Mouse (Mus musculus): ENCODE data around the gene Selenoh.
"Not testable (repeated sequence)": the region's sequence is repeated elsewhere in the genome, so short reads cannot be mapped to it uniquely, and the experiment has no call there.

Gene Selenoh

DNA sequence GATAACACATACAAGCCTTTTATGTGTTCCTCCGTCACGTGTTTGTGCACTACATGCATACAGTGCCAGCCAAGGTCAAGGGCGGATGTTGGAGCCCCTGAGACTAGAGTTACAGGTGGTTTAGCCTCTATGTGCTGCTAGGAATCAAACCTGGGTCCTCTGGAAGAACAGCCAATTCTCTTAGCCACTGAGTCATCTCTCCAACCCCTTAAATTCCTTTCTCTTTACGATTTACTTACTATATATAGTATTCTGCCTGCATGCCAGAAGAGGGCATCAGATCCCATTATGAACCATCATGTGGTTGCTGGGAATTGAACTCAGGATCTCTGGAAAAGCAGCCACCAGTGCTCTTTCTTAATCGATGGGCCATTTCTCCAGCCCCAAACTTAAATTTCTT lies 965 bp upstream of the Selenoh start:
- DNase-seq (ENCODE audit: low read depth): not testable (repeated sequence)

GRCm38 (mm10) chr2:84669828-84670568 lies 572 bp downstream of the Selenoh start:
- DNase-seq (ENCODE audit: low read depth): no peak

DNA sequence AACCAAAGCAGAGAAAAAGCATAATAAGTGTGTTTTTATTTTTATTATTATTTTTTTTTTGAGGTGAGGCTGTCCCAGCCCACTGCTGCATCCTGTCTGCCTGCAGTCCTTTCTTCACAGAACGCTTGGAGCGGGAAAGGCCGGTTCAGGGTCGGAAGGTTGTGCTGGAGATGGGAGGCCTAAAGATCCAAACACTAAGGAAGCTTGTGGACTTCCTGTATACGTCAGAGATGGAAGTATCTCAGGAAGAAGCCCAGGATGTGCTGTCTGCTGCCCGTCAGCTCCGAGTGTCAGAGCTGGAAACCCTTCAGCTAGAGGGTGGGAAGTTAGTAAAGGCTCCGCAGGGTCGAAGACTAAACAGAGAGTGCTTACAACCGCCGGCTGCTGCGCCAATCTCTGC lies 4.5 kb downstream of the Selenoh start:
- DNase-seq (ENCODE audit: low read depth): no peak

- no peak for DNase-seq (ENCODE audit: low read depth)
These were observed 7.7 kb downstream of the Selenoh start for GRCm38 (mm10) chr2:84662866-84663265.

DNA sequence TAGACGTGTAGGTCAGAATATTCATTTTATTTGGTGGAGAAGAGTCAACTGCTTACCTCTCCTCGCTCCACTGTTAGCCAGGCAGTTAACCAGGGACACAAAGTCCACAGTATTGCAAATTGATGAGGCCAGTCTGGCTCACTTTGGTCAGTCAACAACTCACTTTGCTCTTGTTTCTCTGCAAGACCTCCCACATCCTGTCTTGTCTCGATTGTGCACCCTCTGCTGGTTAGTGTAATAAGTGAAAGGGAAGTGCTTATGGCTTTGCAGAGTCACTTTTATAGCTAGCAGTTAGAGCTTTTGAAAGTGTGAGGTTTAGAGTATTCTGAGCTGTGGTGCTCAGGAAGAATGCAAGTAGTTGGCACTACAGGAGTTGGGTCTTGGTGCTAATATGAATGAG lies 10.3 kb downstream of the Selenoh start:
- DNase-seq (ENCODE audit: low read depth): no peak

DNA sequence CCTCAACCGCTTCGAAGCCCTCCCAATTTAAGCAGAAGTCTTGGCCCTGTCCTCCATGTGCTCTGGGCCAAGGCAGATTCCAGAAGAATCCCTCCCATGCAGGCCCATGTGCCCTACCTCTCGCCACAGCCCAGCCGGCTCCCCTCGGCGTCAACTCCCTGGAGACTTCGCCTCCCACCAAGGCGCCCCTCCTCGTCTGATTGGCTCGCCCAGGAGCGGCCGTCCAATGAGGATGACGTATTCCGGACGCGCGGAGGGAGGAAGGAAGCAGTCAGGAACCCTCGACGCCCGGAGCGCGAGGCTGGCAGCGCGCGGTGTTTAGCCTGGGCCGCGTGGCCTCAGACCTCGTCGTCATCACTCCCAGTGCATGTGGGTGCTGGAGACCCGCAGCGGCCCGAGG lies 11.8 kb downstream of the Selenoh start, which contains the start of gene Btbd18:
Gene Btbd18, plus strand, starts transcription at position 274 of the 400 bp plus-strand sequence.
- DNase-seq (ENCODE audit: low read depth): no peak

GRCm38 (mm10) chr2:84655864-84656263 lies 14.7 kb downstream of the Selenoh start:
- DNase-seq (ENCODE audit: low read depth): no peak

- DNase-seq (ENCODE audit: low read depth): no peak
These were observed 17.2 kb downstream of the Selenoh start for GRCm38 (mm10) chr2:84653354-84653753.

- peak; percentile 74 for DNase-seq (ENCODE audit: low read depth)
These were observed 19.9 kb downstream of the Selenoh start, which contains the start of gene Ctnnd1 for GRCm38 (mm10) chr2:84650464-84651195. Gene Ctnnd1 (minus strand): TSS chr2:84650765.

DNA sequence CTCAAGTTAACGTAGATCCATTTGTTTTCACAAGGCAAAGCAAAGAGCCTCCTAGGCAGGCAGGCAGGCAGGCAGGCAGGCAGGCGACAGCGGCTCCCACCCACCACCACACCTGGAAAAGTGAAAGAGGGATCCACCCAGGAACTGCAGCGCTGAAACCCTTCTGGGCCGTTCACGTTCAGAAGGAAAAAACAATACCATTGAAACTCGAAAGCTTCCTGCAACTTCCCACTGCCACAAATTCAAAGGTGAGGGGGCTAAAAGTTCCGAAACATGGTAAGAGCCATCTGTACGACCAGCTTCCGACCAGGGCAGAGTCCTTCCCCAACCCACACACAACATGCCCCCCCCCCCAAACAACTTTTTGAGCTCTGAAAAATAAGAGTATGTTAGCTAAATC lies 20.9 kb downstream of the Selenoh start:
- no peak for DNase-seq (ENCODE audit: low read depth)

GRCm38 (mm10) chr2:84648369-84648768 lies 22.2 kb downstream of the Selenoh start:
- no peak for DNase-seq (ENCODE audit: low read depth)

DNA sequence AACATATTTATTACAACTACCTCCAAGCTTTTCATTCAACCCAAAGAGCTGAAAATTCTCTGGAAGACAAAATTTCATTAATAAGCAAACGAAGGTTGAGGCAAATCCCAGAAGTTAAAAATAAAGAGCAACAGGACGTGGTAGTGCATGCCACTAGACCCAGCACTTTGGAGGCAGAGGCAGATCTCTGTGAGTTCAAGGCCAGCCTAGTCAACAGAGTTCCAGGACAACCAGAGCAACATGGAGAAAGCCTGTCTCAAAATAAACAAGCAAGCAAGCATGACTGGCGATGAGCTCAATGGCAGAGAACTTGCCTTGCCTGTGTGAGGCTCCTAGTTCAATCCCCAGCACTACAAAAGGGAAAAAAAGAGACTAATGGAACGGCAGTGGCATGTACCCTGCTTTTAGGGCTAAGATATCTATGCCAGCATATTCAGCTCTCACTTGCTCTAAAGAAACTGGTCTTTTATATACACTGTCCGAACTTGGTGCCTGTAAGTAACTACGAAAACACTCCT lies 23.5 kb downstream of the Selenoh start:
- no peak for DNase-seq (ENCODE audit: low read depth)

DNA sequence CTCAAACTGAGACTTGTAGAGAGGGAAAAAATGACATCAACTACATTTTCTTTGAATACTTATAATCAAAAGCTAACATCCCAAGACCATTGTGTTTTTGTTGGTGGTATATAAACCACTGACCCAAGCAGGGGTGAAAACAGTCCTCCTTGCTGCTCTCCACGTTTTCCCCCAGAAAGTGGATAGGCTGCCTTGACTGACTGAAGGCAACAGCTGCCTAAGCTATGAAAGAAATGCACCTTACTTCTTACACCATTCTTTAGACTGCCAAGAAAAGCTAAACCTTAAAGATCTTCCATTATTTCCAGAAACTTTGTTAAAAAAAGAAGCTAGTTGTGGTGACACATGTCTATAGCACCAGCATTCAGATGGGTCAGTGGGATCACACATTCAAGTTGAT lies 24.4 kb downstream of the Selenoh start:
- DNase-seq (ENCODE audit: low read depth): no peak

DNA sequence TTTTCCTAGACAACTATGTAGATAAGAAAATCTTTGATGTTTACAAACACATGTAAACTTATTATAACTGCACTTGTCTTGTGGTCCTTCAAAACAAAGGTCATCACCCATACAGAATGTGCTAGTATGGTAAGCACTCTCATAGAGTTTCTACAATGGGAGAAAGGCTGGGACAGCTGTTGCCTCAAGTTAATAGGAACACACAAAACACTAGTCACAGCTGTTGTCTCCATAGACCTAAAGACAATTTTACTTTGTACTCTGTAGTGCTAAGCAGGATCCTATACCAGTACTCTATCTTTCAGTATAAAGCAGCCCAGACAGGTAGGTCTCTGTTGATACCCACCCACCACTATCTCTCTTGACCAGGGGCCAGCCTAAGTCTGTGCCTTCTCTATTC lies 29.7 kb downstream of the Selenoh start:
- DNase-seq (ENCODE audit: low read depth): no peak

DNA sequence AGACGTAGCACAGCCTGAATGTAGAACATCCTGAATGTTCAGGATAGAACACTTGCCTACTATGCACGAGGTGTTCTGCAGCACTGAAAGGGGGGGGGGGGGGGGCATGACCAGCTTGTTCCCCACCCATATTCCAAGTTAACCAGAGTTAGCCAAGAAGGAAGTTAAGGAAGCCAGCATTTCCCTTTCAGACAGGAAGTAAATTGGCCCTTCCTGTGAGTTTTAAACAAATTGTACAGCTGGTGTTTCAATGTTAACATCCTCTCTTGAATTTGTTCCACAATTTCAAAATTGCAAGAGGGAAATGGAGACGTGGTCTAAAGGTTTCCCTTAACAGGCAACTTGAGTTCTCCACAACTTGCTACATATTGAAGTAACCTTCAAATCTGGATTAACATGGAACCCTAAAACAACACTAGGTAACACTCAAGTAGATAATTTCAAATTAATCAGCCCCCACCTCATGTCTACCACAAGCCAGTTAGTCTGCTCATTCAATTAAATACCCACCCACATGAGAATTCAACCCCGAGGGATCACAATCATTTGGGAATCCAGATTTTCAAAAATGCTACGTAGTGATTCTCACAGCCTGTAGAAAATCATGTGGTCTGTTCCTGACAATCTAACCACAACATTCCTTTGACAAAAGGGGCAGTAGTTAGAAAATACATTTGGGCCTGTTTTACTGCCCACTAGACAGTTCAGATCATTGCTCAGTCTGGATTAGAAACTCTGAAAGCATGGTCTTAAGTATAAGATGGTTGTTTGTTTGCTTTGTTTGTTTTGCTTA lies 31.9 kb downstream of the Selenoh start:
- no peak for DNase-seq (ENCODE audit: low read depth)

GRCm38 (mm10) chr2:84637452-84638165 lies 33.0 kb downstream of the Selenoh start:
- DNase-seq (ENCODE audit: low read depth): no peak

DNA sequence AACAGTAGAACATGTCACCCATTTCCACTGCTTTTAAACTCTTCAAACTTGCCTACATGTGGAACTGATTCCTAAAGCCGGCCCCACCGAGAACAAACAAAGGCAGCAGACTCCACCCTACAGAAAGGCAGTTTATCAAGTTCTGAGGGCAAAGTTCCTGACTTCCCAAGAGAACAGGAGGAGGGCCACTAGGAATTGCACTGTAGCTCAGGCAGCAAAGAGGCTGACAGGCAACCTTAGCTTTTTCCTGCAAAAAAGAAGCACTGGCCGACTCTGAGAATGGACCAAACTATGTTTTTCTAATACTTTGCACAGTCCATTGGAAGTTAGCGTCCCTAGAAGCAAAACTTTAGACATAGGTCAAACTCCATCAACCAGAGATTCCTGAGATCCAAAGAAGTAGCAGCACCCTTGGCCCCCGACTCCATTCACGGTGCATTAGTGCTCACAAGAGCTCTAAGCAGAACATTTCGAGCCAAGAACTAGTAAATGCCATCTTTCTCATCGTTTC lies 34.3 kb downstream of the Selenoh start:
- DNase-seq (ENCODE audit: low read depth): no peak

GRCm38 (mm10) chr2:84635611-84636010 lies 35.0 kb downstream of the Selenoh start:
- no peak for DNase-seq (ENCODE audit: low read depth)

- DNase-seq (ENCODE audit: low read depth): no peak
These were observed 35.6 kb downstream of the Selenoh start for GRCm38 (mm10) chr2:84634934-84635482.

DNA sequence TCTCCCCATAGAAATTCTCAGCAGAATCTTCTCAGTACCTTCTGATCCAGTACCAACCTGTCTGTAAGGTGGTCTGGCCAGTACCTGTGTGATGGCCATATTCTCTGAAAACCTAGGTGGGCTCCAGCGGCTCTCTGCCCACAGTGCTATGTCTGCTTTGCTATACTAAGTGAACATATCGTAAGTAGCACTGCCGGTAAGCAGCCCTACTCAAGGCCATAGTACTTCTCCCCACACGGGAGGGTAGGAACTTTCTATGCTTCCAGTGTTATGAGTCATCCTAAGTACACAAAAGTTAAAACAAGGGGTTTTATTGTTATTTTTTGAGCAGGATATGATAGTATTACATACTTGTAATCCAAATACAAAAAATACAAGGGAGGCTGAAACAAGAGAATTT lies 36.6 kb downstream of the Selenoh start:
- DNase-seq (ENCODE audit: low read depth): no peak

DNA sequence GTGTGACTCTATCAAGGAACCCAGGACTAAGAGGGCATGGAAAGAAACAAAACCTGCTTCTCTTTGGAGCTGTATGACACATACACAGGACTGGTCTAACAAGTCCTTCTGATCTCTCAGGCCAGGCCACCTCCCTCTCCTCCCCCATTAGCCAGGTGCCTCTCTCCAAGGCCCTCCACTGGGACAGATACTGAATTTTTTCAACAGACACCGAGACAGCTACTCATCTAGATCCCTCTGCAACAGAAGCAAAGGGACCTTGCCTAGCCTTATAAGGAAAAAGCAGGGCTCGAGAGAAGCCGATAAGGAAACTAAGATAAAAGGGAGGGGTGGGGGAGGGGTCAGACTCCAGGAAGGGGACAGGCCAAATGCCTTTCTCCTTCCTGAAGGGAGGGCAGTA lies 37.6 kb downstream of the Selenoh start:
- peak; percentile 38 for DNase-seq (ENCODE audit: low read depth)
